17 mouse cellular contexts compared by ENCODE assay signal in the genomic region with DNA sequence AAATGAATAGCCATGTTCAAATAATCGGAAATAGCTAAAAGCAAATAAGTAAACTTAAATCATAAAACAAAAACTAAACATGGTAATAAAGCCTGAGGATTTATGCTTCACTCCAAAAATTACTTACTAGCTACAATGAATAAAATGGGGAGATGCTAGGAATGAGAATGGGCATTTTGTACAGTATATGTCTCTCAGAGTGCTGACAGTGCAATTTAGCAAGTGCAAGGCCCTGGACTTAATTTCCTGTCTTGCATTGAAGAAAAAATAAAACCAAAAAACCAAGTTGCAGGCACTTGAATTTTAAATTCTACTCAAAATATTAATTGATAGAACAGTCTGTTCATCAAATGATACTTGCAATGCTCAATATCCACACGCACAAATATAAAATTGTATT.
"Had no signal": no experiment of that assay in that cellular context is flagged by ENCODE, and none has a peak within 500 bp of the region (broad histone marks: within the 10 kb centered on the region; RNA-seq: fewer than 3 reads in every experiment).

No protein-coding gene starts in this region.

- H3K4me3 ChIP-seq: neural tube, embryonic 12.5 days; neural tube, embryonic 13.5 days; neural tube, embryonic 15.5 days; stomach, embryonic 15.5 days had no signal

- H3K36me3 ChIP-seq: neural tube, embryonic 12.5 days; neural tube, embryonic 13.5 days; neural tube, embryonic 15.5 days; stomach, embryonic 15.5 days had no signal

- H3K9ac ChIP-seq: neural tube, embryonic 12.5 days; neural tube, embryonic 13.5 days; neural tube, embryonic 15.5 days; stomach, embryonic 15.5 days had no signal

- H3K27ac ChIP-seq: neural tube, embryonic 12.5 days; neural tube, embryonic 13.5 days; neural tube, embryonic 15.5 days; stomach, embryonic 15.5 days; stomach, postnatal 0 days had no signal

- H3K9me3 ChIP-seq: neural tube, embryonic 12.5 days; neural tube, embryonic 13.5 days; neural tube, embryonic 15.5 days; stomach, embryonic 15.5 days had no signal

- H3K27me3 ChIP-seq: neural tube, embryonic 12.5 days; neural tube, embryonic 13.5 days; neural tube, embryonic 15.5 days; stomach, embryonic 15.5 days had no signal

- H3K4me2 ChIP-seq: neural tube, embryonic 12.5 days; neural tube, embryonic 13.5 days; neural tube, embryonic 15.5 days; stomach, embryonic 15.5 days had no signal

- DNase-seq: retina, postnatal 1 day; right cerebral cortex, adult 18-20 months; right cerebral cortex, postnatal 14 days; right cerebral cortex, postnatal 25 days; right cerebral cortex, postnatal 4 days; spleen, adult 18-20 months; thymus, adult 18-20 months; thymus, adult 2 months; thymus, postnatal 14 days; thymus, postnatal 25 days; thymus, postnatal 36 days; thymus, postnatal 4 days had no signal

- H3K4me1 ChIP-seq: neural tube, embryonic 12.5 days; neural tube, embryonic 13.5 days; neural tube, embryonic 15.5 days; stomach, embryonic 15.5 days had no signal
